Mouse (Mus musculus): ENCODE measurements around the gene Pklr.

GRCm38 (mm10) chr3:89152084-89152835 is 16.3 kb downstream of the Pklr start:
- no peak for TF ChIP-seq CTCF (IDR thresholded peaks at IDR 0.05; ENCODE audit: low read depth)
- TF ChIP-seq EP300 (IDR thresholded peaks at IDR 0.05; ENCODE audit: low read depth), result no peak
